Mouse (Mus musculus) stomach, embryonic 15.5 days (tissue): Measurements from ENCODE around the gene Aph1c. TPM values are rescaled to one million over a fixed set of nuclear protein-coding genes. Genes with fewer than 3 reads are reported as not detected.
"Not testable (repeated sequence)": the region's sequence is repeated elsewhere in the genome, so short reads cannot be mapped to it uniquely, and the experiment has no call there.

ENCODE experiments used
- ATAC-seq: fragments of 200-750 bp; cut with Nextera tagmentation; 2 replicates; pipeline ENCODE4 v1.8.0; 2017; ENCODE audit warnings: low read depth, moderate number of reproducible peaks, moderate TSS enrichment; ENCODE audit not compliant: insufficient read depth, low FRiP score
- H3K27ac ChIP-seq: fragments of 300-500 bp; sonication (generic); 2 replicates; pipeline ENCODE4 v1.5.1; 2015; ENCODE audit warnings: mild to moderate bottlenecking, inconsistent platforms
- H3K27me3 ChIP-seq: fragments of 300-500 bp; sonication (generic); replicated peaks from 2 replicates; pipeline ENCODE4 v1.6.1; 2015; ENCODE audit warnings: inconsistent platforms
- H3K36me3 ChIP-seq: fragments of 300-500 bp; sonication (generic); 2 replicates; pipeline ENCODE4 v1.6.1; 2015; ENCODE audit warnings: inconsistent platforms
- H3K4me1 ChIP-seq: fragments of 300-500 bp; sonication (generic); 2 replicates; pipeline ENCODE4 v1.6.1; 2015; ENCODE audit warnings: inconsistent platforms
- H3K4me2 ChIP-seq: fragments of 300-500 bp; sonication (generic); 2 replicates; pipeline ENCODE4 v1.6.1; 2015; ENCODE audit warnings: mild to moderate bottlenecking, inconsistent platforms
- H3K4me3 ChIP-seq: fragments of 300-500 bp; sonication (generic); replicated peaks from 2 replicates; pipeline ENCODE4 v1.5.1; 2015; ENCODE audit warnings: inconsistent platforms
- H3K9ac ChIP-seq: fragments of 300-500 bp; sonication (generic); 2 replicates; pipeline ENCODE4 v1.6.1; 2015; ENCODE audit warnings: inconsistent platforms
- H3K9me3 ChIP-seq: fragments of 300-500 bp; sonication (generic); 2 replicates; pipeline ENCODE4 v1.6.1; 2016; ENCODE audit warnings: inconsistent platforms
- WGBS: fragments of 180-500 bp; shearing (Covaris S2); methylation state at CpG from one replicate; pipeline ENCODE4 v1.1.7; 2015; 5-methylcytosine and 5-hydroxymethylcytosine counted together
- polyA plus RNA-seq: library from polyadenylated mRNA; unstranded; fragments of >200 nt; fragmentation: Nextera tagmentation; extraction: Ambion mirVana; gene quantifications from 2 replicates; pipeline ENCODE4 v1.2.1, GENCODE M21; 2015

The Aph1c gene
- polyA plus RNA-seq, result 5.1 and 5.7 TPM in 2 replicates

GRCm38 (mm10) chr9:66834318-66835096, at the start of gene Aph1c:
Aph1c (minus strand) TSS chr9:66834726.
- peak within 1 kb of the TSS; percentile 35 for H3K9ac ChIP-seq
- no peaks in the 10 kb centered on the region for H3K9me3 ChIP-seq
- peaks cover 12% of the 10 kb centered on the region for H3K4me1 ChIP-seq
- no peak within 1 kb of the TSS for H3K27ac ChIP-seq
- under 1% methylated on average over 58 of the region's 58 CpGs for WGBS
- H3K4me3 ChIP-seq, result peak within 1 kb of the TSS; percentile 69
- peak within 1 kb of the TSS; percentile 100 for H3K4me2 ChIP-seq
- H3K27me3 ChIP-seq, result no peaks in the 10 kb centered on the region
- peak; percentile 100 for ATAC-seq
- no peaks in the 10 kb centered on the region for H3K36me3 ChIP-seq

GRCm38 (mm10) chr9:66883500-66883899, 49.0 kb upstream of the Aph1c start:
- ATAC-seq, result no peak
- H3K36me3 ChIP-seq, result no peaks in the 10 kb centered on the region
- WGBS, result 76% methylated on average over 5 of the region's 5 CpGs
- H3K4me3 ChIP-seq, result no peak overlapping the region
- H3K9me3 ChIP-seq, result no peaks in the 10 kb centered on the region
- H3K9ac ChIP-seq, result no peak overlapping the region
- peaks cover 21% of the 10 kb centered on the region; the same call in 1 of the 2 replicates for H3K4me1 ChIP-seq
- no peak overlapping the region for H3K27ac ChIP-seq
- no peaks in the 10 kb centered on the region for H3K27me3 ChIP-seq
- H3K4me2 ChIP-seq, result no peak overlapping the region

DNA sequence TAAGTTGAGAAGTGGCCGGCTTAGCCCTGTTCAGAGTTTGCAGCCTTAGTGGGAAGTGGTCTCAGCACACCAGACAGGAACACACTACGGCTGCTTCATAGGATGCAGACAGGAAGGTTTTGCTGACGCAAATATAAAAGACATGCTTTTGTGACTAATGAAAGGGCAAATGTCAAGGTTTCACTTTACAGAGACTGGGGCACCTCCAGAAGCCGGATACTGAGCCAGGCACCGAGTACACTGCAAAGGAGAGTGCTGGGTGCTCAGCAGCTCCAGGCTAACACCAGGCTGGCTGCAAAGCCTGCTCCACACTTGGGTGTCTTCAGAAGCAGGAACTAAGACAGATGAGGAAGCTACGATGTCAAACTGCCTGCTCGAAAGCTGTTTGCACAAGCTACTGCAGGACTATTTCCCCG, 47.9 kb upstream of the Aph1c start:
- ATAC-seq, result no peak

GRCm38 (mm10) chr9:66881858-66882257, 47.3 kb upstream of the Aph1c start:
- H3K4me3 ChIP-seq, result no peak overlapping the region
- H3K4me1 ChIP-seq, result peaks cover 9% of the 10 kb centered on the region; the same call in 1 of the 2 replicates
- no peak overlapping the region for H3K9ac ChIP-seq
- no peak for ATAC-seq
- H3K27me3 ChIP-seq, result no peaks in the 10 kb centered on the region
- H3K27ac ChIP-seq, result no peak overlapping the region
- no peaks in the 10 kb centered on the region for H3K36me3 ChIP-seq
- no peak overlapping the region for H3K4me2 ChIP-seq
- WGBS, result 70% methylated on average over 3 of the region's 3 CpGs
- H3K9me3 ChIP-seq, result no peaks in the 10 kb centered on the region

More for the DNA sequence above, 47.9 kb upstream of the Aph1c start:
- Histone ChIP-seq H3K9ac (no peak overlapping the region), H3K4me2 (no peak overlapping the region), H3K36me3 (no peaks in the 10 kb centered on the region), H3K9me3 (no peaks in the 10 kb centered on the region), H3K4me1 (peaks cover 14% of the 10 kb centered on the region; the same call in 1 of the 2 replicates), H3K27ac (no peak overlapping the region; the same call in 1 of the 2 replicates), H3K4me3 (no peak overlapping the region), H3K27me3 (no peaks in the 10 kb centered on the region)
- WGBS, result 41% methylated on average over 8 of the region's 8 CpGs

- no peak for ATAC-seq
- H3K9me3 ChIP-seq, result no peaks in the 10 kb centered on the region
- H3K36me3 ChIP-seq, result no peaks in the 10 kb centered on the region
- H3K27me3 ChIP-seq, result no peaks in the 10 kb centered on the region
- peaks cover 5% of the 10 kb centered on the region; the same call in 1 of the 2 replicates for H3K4me1 ChIP-seq
- no peak overlapping the region for H3K4me2 ChIP-seq
- no peak overlapping the region for H3K9ac ChIP-seq
- H3K4me3 ChIP-seq, result no peak overlapping the region
- H3K27ac ChIP-seq, result no peak overlapping the region
- 84% methylated on average over 2 of the region's 2 CpGs for WGBS
Observed at GRCm38 (mm10) chr9:66880752-66881151, 46.2 kb upstream of the Aph1c start.

DNA sequence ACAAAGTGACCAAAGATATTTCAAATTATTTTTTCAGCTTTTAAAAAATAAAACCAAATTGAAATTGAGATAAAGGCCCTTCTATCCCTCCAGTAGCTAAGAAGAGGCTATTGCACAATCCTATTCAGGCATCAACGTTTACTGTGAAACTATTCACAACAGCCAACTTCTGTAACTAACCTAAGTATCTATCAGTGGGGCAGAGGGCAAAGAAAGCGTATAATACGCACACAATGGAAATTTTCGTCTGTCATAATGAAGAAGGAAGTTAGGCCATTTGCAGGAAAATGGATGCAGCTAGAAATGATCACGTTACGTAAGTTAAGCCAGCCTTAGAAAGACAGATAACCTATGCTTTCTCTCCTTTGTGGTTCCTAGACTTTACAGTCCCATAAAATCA, 45.0 kb upstream of the Aph1c start:
- 80% methylated on average over 6 of the region's 6 CpGs for WGBS
- H3K4me2 ChIP-seq, result no peak overlapping the region
- H3K4me3 ChIP-seq, result no peak overlapping the region
- H3K36me3 ChIP-seq, result no peaks in the 10 kb centered on the region
- peaks cover 5% of the 10 kb centered on the region; the same call in 1 of the 2 replicates for H3K4me1 ChIP-seq
- no peak overlapping the region for H3K27ac ChIP-seq
- no peak overlapping the region for H3K9ac ChIP-seq
- H3K9me3 ChIP-seq, result no peaks in the 10 kb centered on the region
- no peaks in the 10 kb centered on the region for H3K27me3 ChIP-seq
- ATAC-seq, result no peak

- no peak overlapping the region for H3K27ac ChIP-seq
- H3K4me1 ChIP-seq, result peaks cover 5% of the 10 kb centered on the region; the same call in 1 of the 2 replicates
- no peak overlapping the region for H3K4me3 ChIP-seq
- H3K36me3 ChIP-seq, result no peaks in the 10 kb centered on the region
- ATAC-seq, result no peak
- H3K9ac ChIP-seq, result no peak overlapping the region
- no peak overlapping the region for H3K4me2 ChIP-seq
- no peaks in the 10 kb centered on the region for H3K9me3 ChIP-seq
- H3K27me3 ChIP-seq, result no peaks in the 10 kb centered on the region
- WGBS, result 94% methylated on average over 3 of the region's 3 CpGs
Observed at GRCm38 (mm10) chr9:66878899-66879298, 44.4 kb upstream of the Aph1c start.

DNA sequence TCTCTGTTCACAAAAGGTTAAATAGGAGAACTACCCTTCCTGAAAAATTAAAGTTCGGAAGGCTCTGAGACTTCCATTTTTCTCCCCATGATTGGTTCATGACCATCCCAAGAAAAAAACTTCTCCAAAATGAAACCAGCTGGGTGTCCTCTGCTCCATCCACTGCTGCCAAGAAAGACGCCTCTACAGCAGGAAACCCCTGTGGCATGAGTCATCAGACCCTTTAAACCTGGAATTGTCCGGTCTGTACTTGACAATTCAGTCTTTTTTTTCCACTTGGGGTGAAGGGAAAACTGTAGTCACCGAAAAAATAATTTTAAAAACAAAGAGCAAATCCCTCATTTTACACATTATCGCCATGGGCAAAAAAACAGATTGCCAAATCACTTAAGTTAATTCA, 42.1 kb upstream of the Aph1c start:
- no peak overlapping the region for H3K9ac ChIP-seq
- no peaks in the 10 kb centered on the region for H3K4me1 ChIP-seq
- no peaks in the 10 kb centered on the region for H3K27me3 ChIP-seq
- WGBS, result 51% methylated on average over 5 of the region's 5 CpGs
- no peak overlapping the region for H3K4me2 ChIP-seq
- H3K9me3 ChIP-seq, result no peaks in the 10 kb centered on the region
- no peaks in the 10 kb centered on the region for H3K36me3 ChIP-seq
- H3K4me3 ChIP-seq, result no peak overlapping the region
- H3K27ac ChIP-seq, result no peak overlapping the region; the same call in 1 of the 2 replicates
- 0 out of 2 replicates have a peak, but pooled peaks have one; percentile 43 for ATAC-seq

GRCm38 (mm10) chr9:66874297-66874696, 39.8 kb upstream of the Aph1c start:
- no peaks in the 10 kb centered on the region for H3K9me3 ChIP-seq
- no peak for ATAC-seq
- no peaks in the 10 kb centered on the region for H3K36me3 ChIP-seq
- H3K27me3 ChIP-seq, result no peaks in the 10 kb centered on the region
- no peak overlapping the region for H3K9ac ChIP-seq
- no peak overlapping the region for H3K4me2 ChIP-seq
- H3K27ac ChIP-seq, result no peak overlapping the region
- no peak overlapping the region for H3K4me3 ChIP-seq
- H3K4me1 ChIP-seq, result no peaks in the 10 kb centered on the region
- WGBS, result 98% methylated on average over 5 of the region's 5 CpGs

- H3K36me3 ChIP-seq, result no peaks in the 10 kb centered on the region
- ATAC-seq, result no peak
- H3K27me3 ChIP-seq, result no peaks in the 10 kb centered on the region
- H3K4me3 ChIP-seq, result no peak overlapping the region
- no peaks in the 10 kb centered on the region for H3K4me1 ChIP-seq
- no peak overlapping the region for H3K9ac ChIP-seq
- H3K4me2 ChIP-seq, result no peak overlapping the region
- no peak overlapping the region for H3K27ac ChIP-seq
- no peaks in the 10 kb centered on the region for H3K9me3 ChIP-seq
Observed at GRCm38 (mm10) chr9:66873531-66873930, 39.0 kb upstream of the Aph1c start.

DNA sequence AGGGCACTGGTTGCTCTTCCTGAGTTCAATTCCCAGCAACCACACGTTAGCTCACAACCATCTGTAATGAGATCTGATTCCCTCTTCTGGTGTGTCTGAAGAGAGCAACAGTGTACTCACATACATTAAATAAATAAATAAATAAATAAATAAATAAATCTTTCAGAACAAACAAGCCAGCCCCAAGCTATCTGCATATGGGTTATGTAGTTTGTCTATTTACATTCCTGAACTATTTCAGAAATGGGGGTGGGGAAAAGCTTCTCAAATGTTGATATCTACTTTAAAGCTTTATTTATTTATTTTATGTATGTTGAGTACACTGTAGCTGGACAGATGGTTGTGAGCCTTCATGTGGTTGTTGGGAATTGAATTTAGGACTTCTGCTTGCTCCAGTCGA, 38.5 kb upstream of the Aph1c start:
- H3K36me3 ChIP-seq, H3K9ac ChIP-seq, ATAC-seq, H3K4me2 ChIP-seq, H3K27me3 ChIP-seq, H3K4me3 ChIP-seq, H3K9me3 ChIP-seq, H3K4me1 ChIP-seq: not testable (repeated sequence)
- WGBS, result 67% methylated on average over 2 of the region's 2 CpGs
- H3K27ac ChIP-seq, result peak overlapping the region; percentile 74; the same call in 1 of the 2 replicates

DNA sequence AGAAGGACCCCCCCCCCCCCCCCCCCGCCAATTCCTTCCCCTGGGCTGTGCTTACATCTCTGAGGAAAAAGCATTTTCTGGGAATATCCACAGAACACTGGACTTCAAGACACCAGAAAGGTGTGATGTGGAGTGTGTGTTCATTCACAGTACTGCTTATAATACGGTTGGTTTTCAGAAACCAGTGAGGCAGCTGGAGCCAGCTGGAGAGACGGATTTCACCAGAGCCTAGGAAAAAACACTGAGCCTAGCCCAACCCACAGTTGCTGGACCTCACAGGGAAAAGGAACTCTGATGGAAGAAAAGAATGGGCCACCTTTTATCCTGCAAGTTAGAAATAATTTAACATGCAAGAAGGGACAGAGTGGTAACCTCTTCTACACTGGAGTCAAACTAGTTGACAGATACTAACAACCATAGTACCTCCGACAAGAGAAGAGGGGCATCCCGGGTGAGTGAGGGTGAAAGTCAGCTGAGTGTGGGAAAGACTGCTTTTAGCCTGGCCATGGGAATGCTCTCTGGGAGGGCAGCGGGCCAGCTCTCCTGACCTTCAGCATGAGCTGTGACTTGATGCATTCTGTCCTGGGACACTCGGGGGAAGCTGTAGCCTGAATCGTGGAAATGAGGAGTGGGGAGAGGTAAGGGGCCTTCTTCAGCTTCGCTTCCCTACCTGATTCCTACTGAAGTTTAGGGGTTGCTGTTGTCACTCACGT, 37.6 kb upstream of the Aph1c start:
- Histone ChIP-seq H3K27me3 (no peaks in the 10 kb centered on the region), H3K36me3 (no peaks in the 10 kb centered on the region), H3K9me3 (no peaks in the 10 kb centered on the region), H3K4me2 (no peak overlapping the region), H3K9ac (no peak overlapping the region), H3K27ac (peak overlapping the region; percentile 74), H3K4me1 (no peaks in the 10 kb centered on the region), H3K4me3 (no peak overlapping the region)
- no peak; the same call in 1 of the 2 replicates for ATAC-seq
- 56% methylated on average over 10 of the region's 10 CpGs for WGBS
